Mouse (Mus musculus): ENCODE measurements around the gene Baiap2l1. TPM values are rescaled to one million over a fixed set of nuclear protein-coding genes. Genes with fewer than 3 reads are reported as not detected.

The Baiap2l1 gene
- total RNA-seq, 1 experiment from 2014 or later, result 8.2 TPM

DNA sequence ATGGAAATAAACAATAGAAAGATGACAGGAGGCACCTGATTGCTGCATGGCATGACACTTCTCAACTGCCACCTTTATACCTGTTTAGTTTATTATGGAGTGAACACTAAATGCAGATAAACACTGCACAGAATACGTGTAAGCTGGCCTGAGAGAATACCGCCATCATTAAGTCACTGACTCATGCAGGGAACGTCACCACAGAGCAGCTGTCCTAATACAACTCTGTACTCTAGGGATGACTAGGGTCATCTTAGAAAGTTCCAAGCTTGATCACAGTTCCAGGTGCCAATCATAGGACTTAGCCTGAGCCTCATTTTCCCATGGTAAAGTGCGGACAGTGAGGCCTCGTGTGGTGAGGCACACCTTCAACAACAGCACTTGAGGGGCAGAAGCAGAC, 73.3 kb downstream of the Baiap2l1 start:
- no peak for DNase-seq

DNA sequence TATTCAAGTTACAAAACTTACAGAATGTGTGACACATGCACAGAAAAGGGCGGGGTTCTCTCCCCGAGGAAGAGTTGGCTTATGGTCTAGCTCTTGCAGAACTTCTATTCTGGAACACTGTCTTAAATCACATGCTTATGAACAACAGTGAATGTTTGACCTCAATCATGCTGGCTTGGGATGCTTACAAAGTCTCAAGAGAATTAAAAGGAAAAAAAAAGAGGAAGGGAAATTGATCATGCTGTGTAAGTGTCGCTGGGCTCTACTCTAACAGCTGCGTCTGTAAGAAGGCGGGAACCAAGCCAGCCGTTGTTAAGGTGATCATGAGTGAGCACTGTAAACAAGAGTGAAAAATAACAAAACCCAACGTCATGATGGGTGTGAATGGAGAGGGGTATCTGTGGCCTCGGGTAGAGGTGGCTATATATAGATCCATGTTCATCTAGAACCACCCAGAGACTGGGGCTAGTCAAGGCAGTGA, 74.3 kb downstream of the Baiap2l1 start:
- DNase-seq, result no peak

DNA sequence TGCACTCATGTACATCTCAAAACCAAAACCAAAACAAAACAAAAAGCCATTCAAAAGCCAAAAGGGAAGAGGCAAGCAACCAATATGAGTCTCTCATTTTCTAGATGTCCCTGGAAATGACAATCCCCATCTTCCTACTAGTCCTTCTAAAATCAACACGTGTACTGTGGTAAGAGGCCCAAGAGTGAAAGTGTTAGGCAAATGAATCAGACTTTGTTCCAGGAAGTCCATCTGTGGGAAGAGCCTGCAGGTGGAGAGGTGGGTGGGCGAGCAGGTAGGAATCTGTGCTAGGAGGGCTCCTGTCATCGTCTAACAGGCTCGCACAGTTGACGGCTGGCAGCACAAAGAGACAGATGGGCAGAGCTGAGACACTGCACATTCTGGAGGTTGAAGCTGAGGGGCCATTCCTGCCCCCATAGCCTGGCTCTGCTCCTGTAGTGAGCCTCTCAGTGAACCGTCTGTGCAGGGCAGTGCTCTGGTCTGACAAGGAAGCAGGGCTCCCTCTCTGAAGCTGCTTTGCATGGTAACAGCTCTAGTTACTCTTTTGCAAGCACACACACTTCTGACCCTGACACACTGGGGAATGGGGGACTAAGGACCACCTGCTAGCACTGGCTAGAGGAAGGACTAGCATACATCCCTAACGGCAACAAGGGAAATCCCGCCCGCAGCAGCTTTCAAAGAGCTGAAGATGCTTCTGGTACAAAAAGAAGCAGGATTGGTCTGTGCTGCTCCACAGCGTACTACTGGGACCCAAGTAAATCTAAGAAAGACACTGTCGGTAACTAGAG, 75.2 kb downstream of the Baiap2l1 start:
- no peak for DNase-seq

DNA sequence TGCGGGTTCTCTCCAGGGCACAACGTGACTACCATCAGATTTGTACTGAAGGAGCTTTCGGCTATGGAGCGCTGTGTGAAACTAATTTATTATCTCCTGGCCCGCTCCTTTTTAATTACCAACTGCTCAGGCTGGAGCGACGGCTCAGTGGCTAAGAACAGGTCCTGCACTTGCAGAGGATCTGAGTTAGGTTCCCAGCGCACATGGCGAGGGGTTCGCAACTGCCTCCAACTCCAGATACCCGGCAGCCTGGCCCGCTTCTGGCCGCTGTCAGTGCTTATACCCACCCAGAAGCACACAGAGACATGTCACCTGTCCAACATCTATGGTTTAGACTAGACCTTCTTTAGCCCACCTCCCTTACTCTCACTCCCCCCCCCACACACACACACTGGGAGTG, 78.0 kb downstream of the Baiap2l1 start:
- no peak for DNase-seq

DNA sequence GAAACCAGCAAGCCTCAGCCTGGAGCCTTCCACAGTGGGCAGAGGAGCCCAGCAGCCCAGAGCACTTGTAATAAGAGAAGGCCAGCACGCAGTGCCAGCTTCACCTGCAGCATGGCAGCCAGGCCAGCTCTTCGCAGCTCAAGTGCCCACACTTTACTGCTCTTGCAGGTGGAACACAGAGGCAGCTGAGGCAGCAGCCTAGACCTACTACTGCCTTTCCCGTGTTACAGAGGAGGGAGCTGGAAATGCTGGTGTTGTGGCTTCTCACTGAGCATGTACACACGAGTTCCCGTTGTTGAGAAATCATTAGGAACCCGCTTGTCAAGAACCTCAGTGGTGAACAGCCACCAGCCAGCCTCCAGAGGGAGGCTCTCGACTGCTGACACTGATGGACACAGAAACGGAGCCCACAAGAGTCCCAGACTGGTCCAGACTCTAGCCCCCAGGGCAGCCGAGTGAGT, 78.8 kb downstream of the Baiap2l1 start:
- no peak for DNase-seq

DNA sequence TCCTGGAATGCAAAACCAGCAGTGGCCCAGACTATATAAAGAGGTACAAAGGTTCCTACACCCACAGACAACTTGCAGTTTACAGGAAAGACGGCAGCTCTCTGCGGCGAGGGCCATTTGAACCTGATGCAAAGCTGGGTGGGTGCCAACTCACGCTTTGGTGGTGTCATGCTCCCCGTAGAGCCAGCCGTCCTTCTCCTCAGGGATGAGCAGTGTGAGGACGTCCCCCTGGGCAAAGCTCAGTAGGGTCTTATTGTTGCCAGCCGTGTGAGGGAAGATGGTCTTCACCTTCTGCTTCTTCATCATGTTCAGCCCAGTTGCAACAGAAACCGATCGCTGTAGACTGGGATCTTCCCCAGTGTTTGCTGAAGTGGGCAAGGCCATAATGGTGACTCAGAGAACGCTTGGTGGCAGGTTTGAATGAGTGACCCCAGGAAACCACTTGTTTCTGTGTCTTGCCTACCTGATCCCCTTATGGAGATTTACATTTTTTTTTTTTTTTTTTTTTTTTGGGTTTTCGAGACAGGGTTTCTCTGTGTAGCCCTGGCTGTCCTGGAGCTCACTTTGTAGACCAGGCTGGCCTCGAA, 79.4 kb downstream of the Baiap2l1 start:
- DNase-seq, result peak; percentile 58

DNA sequence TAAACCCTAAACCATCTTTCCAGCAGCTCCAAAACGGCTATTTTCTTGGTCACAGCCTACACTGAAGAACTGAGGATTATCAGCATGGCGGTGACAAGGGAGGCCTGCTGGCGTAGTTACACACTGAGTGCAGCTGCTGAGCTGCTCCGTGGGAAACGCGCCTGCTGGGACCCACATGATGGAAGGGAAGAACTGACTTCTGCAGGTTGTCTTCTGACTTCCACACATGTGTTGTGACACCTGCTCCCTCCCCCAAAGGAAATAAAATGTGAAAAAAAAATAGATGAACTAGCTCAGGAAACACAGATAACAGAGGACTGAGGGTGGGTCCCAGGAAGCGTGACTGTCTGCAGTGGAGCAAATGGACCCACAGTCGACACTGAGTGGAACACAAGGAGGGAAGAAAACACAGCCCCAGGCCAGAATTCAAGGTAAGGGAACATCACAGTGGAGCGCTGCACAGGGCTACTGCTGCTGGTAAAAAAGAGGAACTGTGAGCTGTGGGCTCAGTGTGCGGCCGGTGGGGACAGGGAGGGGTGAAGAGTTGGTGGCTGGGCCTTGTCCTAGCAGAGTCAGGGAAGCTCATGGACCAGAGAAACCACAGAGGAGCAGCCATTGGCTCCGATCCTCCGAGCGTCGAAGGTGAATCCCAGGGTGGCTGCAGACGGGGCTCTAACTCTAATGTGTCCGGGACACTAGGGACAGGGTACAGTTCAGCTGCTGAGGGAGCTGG, 80.8 kb downstream of the Baiap2l1 start:
- DNase-seq, result no peak

DNA sequence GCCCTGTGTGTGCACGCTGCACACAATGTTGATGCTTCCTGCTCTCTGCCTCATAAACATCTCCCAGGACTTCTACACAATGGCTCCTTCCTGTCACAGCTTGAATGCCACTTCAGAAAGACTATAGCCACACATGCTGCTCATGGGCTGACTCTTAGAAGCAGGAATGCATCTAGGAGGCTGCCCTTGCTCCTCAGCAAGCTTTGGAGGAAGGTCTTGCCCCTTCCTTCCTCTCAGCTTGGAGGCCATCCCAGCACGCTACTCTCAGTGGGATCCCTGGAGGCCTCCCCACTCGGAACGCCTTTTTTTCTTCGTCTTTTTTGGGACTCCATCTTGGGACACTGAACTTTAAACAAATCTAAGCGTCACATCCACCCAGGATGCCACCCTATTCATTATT, 83.0 kb downstream of the Baiap2l1 start:
- no peak for DNase-seq

DNA sequence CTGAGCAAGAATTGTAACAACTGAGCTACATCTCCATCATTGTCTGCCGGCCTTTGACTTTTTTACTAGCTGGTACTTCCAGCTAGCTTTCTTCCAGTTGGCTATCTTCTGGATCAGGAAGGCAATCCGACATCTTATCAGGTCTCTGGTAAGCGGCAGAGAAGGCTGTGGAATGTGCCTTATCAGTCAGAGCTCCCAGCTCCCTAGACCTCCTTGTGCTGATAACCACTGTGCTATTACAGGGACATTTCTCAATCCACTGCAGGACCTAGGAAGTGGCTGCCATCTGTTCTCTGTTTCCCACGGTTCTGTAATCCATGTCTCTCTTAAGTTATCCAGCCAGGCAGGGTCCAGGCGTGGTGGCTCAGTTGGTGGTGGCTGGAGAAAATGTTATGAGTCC, 86.1 kb downstream of the Baiap2l1 start:
- no peak for DNase-seq

DNA sequence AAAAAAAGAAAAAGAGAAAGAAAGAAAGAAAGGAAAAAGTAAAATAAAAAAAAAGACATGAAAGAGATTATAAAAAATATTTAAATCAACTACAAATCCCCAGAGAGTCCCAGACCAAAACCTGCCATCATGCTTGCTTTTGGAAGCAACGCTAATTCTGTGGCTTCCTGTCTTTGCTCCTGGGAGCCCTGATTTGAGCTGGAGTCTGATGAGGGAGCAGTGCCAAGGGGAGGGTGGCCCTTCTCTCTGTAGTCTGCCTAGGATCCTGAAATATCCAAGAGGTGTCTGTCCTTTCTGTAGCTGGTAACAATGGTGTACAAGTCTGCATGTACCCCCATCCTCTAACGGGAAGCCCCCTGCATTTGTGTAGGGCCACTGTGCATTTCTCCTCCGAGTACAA, 86.8 kb downstream of the Baiap2l1 start:
- DNase-seq, result no peak

DNA sequence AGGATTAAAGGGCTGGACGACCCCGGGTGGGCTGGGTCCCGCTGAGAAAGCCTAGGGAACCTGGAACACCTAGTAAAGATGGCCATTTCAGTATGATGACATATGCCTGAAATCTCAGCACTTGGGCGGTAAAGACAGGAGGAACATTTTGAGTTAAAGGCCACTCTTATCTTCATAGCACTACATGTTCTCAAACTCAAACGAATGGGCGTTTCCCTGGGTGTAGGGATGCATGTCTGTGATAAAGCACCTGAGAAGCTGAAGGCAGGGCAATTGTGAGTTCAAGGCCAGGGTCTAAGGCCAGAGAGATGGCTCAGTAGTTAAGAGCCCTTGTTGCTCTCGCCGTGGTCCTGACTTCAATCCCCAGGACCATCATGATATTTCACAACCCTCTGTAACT, 87.5 kb downstream of the Baiap2l1 start:
- DNase-seq, result no peak

DNA sequence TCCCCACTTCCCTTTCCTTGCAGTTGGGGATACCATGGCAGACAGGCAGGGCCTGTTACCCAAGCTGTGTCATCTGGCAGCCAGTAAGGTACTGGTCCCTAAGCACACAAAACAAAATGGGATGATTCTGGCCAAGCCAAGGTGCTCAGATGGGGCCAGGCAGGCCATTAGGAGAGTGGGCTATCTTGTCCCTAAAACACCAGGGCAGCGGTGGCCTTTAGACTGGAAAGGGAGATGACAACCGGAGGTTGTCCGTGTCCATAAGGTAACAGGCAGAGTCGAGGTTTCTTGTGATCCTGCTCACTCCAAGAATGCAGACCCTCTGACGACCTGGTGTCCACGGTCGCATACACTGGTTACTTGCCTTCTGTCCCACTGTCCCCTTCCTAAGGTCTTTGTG, 88.0 kb downstream of the Baiap2l1 start:
- DNase-seq, result no peak

DNA sequence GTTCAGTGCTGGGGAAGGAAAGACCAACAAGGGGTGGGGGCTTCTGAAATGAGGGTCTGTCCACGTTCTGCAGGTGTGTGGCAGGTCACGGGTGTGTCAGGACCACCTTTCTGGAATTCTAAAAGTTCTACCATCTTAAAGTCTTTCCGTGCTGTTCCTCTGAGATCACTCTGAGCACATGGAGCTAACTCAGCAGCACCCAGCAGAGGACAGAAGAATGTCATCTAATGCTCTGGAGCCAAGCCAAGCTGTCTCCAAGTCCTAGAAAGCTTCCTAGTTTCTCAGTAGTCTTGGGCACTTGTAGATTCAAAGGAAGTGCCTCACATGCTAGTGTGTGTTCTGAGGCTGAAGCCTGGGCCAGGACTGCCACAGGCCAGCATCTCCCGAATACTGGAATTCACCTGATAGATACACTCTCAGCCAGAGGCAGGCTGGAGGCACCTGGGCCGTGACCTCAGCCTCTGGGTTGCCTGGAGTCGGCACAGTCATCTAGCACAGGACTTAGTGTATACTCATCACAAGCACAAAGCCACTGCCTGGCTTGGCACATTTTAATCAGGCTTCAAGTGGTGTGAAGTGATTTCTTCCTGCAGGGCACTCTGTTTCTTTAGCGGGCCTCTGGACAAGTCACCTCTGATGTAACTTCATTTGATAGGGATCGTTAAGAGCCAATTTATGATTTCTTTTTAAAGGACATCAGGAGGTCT, 90.2 kb downstream of the Baiap2l1 start:
- peak; percentile 76 for DNase-seq

DNA sequence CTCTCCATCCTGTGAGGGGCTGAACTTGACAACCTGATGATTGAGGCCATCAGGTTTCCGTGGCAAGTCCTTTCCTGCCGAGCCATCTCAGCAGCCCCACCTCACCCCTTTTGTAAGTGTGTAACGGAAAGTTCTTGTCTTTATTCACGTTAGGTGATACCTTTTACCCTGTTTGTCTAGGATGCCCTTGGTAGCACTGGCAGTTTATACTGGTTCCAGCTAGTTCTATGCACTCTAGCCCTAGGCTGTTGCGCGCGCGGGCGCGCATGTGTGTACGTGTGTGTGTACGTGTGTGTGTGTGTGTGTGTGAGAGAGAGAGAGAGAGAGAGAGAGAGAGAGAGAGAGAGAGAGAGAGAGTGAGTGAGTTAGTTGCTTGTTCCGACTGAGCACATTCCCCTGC, 94.4 kb downstream of the Baiap2l1 start:
- no peak for DNase-seq

DNA sequence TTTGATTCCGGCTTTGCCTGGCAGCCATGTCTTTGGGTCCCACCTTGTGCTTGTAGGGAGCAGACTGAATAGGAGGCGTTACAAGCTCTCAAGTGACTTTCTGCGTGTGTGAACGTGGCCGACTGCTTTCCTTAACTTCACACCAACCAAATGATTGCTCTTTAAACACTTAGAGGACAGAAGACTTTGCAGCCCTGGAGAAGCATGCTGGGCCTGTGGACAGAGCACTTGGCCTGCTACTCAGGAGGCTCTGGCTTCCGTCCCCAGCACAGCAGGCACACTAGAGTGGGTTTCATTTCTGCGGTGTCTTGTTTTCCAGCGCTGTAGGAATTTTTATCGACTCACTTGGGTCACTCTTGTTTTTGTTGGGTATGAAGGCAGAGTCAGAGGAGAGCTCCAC, 94.8 kb downstream of the Baiap2l1 start:
- no peak for DNase-seq

DNA sequence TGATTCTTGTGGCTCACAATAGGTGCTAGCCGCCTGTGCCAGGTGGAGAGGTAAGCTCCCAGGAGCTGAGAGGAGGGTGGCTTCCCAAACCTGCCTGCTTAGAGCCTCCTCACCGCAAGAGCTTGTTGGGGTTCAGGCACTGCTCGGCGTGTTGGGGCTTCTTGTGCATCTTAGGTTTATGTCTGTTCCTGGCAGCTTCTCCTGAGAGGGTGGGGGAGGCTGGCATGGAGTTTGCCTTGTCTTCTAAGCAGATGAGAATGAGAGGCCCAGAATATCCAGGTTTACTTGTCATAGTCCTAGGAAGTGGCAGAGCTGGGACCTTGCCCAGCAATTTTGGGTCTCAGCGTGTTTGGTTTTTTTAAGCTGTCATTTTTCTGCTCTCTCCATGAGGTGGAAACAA, 96.1 kb downstream of the Baiap2l1 start:
- no peak for DNase-seq

DNA sequence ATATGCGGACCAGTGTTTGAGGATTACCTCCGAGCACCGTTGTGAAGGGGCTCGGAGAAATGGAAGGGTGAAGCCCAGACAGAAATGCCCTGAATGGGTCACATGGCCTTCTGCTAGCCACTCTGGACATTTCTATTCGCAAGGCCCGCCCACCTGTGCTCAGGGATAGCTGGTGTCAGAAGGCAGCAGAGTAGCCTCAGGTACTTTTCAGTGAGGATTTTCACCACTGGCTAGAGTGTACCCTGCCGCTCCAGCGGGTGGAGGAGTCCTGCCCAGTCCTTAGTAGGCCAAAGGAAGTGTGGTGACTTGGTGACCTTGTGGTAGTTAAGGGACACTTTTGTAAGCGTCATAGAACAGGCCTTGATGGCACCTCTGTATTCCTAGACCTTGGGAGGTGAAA, 96.6 kb downstream of the Baiap2l1 start:
- DNase-seq, result peak; percentile 39

DNA sequence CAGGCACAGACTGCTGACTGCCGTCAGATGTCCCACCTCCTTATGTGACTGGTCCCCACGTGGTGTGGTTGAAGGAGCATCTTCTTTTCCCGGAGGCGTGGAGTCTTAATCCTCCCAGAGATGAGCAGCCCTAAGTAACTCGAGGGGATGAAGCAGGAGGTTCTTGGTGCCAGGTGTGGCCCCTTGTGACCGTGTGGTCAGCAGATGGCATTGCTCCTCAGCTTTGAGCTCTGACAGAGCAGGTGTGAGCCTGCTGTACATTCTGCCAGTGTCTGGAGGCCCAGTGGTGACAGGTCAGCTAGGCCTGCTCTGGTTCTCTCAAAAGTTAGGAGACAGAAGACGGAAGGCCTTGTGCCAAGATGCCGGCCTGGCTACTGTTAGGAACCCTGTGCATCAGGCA, 97.4 kb downstream of the Baiap2l1 start:
- DNase-seq, result no peak

DNA sequence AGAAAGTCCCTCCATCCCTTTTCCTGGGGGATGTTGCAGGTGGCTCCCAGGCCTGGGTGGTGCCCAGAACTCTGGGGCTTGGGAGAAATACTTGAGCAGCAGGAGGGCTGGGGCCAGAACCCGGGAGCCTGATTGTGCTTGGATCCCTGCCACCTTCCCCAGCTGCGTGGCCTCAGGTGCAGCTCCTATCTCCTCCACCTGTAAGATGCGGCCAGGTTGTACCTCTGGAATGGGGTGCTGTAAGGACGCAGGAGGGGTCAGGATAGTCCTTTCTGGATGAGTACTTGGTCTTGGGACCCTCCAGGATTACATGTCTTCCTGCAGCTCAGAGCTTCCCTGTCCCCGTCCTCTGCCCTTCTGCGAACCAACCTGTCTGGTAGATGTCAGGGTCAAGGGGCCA, 98.7 kb downstream of the Baiap2l1 start:
- no peak for DNase-seq

DNA sequence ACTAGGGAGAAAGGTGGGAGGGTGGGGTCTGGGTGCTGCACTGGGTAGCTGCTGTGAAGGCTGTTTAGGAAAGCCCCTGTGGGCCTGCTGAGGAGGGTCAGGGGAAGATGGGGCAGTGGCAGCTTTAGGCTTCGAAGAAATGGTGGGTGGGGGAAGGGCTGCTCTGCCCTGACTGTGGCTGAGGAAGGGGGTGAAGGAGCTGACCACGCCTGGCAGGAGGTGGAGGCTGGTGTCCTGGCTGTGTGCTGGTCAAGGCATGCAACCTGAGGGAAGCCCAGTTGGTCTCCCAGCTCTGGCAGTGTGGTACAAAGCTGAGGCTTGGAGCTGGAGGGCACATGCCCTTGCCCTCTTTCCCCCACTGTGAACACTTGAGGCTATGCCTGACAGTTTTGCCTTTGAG, 99.2 kb downstream of the Baiap2l1 start:
- no peak for DNase-seq

DNA sequence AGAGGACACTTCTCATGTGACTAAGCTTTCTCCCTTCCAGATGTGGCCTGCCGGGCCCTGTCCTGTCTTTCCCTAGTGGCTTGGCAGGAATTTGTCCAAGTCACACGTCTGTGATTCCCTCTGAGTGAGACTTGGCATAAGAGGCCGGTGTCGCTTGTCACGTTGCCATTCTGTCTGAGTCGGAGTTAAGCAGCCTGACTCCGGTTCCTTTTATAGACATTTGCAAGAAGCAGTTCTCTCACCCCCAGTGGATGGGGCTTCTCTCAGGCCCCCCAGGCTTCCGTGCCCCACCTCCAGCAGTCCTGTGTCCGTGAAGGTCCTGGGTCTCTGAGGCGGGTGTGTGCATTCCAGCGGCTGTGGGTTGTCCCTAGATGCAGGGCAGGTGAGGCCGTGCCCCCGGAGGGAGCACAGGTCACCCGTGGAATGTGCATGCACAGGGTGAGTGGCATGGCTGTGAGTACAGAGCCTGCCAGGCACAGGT, 99.7 kb downstream of the Baiap2l1 start:
- peak; percentile 83 for DNase-seq

DNA sequence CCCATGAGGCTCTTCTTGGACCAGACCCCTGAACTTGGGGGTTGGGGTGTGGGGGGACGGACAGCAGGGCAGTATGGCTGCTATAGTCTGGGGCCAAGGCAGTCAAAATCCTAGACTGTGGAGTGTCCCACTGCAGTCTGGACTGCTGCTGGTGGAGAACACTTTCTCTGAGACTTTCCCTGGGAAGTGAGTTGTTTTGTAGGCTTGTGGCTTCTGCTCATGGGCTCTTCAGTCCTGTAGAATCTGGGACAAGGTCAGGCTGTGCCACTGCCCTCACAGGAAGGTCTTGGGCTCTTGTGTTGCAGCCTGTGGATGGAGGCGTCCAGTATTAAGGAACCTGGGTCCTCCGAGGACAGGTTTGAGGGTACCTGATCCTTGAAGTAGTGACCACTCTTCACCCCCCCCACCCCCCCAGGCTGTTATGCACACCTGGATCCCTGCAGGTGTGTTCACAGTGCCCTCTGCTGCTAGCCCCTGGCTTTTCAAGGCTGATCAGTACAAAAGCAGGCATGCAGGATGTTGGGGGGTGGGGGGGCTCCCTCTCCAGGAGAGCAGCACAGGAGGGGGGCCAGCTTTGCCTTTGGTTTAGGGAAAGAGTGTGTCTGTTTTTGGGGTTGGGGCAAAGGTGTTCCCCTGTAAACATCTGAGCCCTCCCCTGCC, 100.3 kb downstream of the Baiap2l1 start:
- DNase-seq, result peak; percentile 69

All from adrenal gland, postnatal 14 days (tissue).